Mouse (Mus musculus) midbrain, embryonic 13.5 days (tissue): ENCODE data around the gene Mei1. TPM values are rescaled to one million over a fixed set of nuclear protein-coding genes. Genes with fewer than 3 reads are reported as not detected.

Experiments
- ATAC-seq: fragments of 200-750 bp; cut with Nextera tagmentation; 2 replicates; pipeline ENCODE4 v1.8.0; 2017; ENCODE audit warnings: mild to moderate bottlenecking, moderate TSS enrichment, moderate library complexity
- H3K27ac ChIP-seq: fragments of 300-500 bp; sonication (generic); 2 replicates; pipeline ENCODE4 v1.5.1; 2015; ENCODE audit warnings: inconsistent platforms, mild to moderate bottlenecking, moderate library complexity
- H3K27me3 ChIP-seq: fragments of 300-500 bp; sonication (generic); 2 replicates; pipeline ENCODE4 v1.6.1; 2015; ENCODE audit warnings: mild to moderate bottlenecking, inconsistent platforms
- H3K36me3 ChIP-seq: fragments of 300-500 bp; sonication (generic); 2 replicates; pipeline ENCODE4 v1.6.1; 2015; ENCODE audit warnings: mild to moderate bottlenecking, inconsistent platforms
- H3K4me1 ChIP-seq: fragments of 300-500 bp; sonication (generic); replicated peaks from 2 replicates; pipeline ENCODE4 v1.6.1; 2015; ENCODE audit warnings: inconsistent platforms
- H3K4me2 ChIP-seq: fragments of 300-500 bp; sonication (generic); replicated peaks from 2 replicates; pipeline ENCODE4 v1.6.1; 2015; ENCODE audit warnings: moderate library complexity, mild to moderate bottlenecking, inconsistent platforms
- H3K4me3 ChIP-seq: fragments of 300-500 bp; sonication (generic); replicated peaks from 2 replicates; pipeline ENCODE4 v1.5.1; 2015; ENCODE audit warnings: mild to moderate bottlenecking, inconsistent platforms
- H3K9ac ChIP-seq: fragments of 300-500 bp; sonication (generic); replicated peaks from 2 replicates; pipeline ENCODE4 v1.6.1; 2015; ENCODE audit warnings: mild to moderate bottlenecking, inconsistent platforms
- H3K9me3 ChIP-seq: fragments of 300-500 bp; sonication (generic); 2 replicates; pipeline ENCODE4 v1.6.1; 2016; ENCODE audit warnings: mild to moderate bottlenecking, inconsistent platforms
- WGBS: fragments of 180-500 bp; shearing (Covaris S2); methylation state at CpG from one replicate; pipeline ENCODE4 v1.1.7; 2015; 5-methylcytosine and 5-hydroxymethylcytosine counted together
- polyA plus RNA-seq: library from polyadenylated mRNA; unstranded; fragments of >200 nt; fragmentation: Nextera tagmentation; extraction: Ambion mirVana; gene quantifications from 2 replicates; pipeline ENCODE4 v1.2.1, GENCODE M21; 2015

Gene Mei1
- polyA plus RNA-seq, 1 experiment from 2014 or later, result 0.05 TPM

GRCm38 (mm10) chr15:82167201-82168168 lies 97.7 kb downstream of the Mei1 start:
- Histone ChIP-seq H3K4me2 (no peak overlapping the region), H3K36me3 (peaks cover 29% of the 10 kb centered on the region), H3K9me3 (no peaks in the 10 kb centered on the region), H3K27me3 (no peaks in the 10 kb centered on the region), H3K4me1 (peaks cover 50% of the 10 kb centered on the region), H3K27ac (no peak overlapping the region), H3K9ac (no peak overlapping the region), H3K4me3 (no peak overlapping the region)
- no peak for ATAC-seq
- 55% methylated on average over 23 of the region's 23 CpGs for WGBS

- Histone ChIP-seq H3K27ac (no peak overlapping the region), H3K9ac (no peak overlapping the region), H3K4me3 (no peak overlapping the region), H3K36me3 (peaks cover 50% of the 10 kb centered on the region), H3K4me2 (no peak overlapping the region), H3K4me1 (peaks cover 35% of the 10 kb centered on the region), H3K9me3 (no peaks in the 10 kb centered on the region), H3K27me3 (no peaks in the 10 kb centered on the region)
- ATAC-seq, result no peak
- 85% methylated on average over 5 of the region's 5 CpGs for WGBS
Measured at GRCm38 (mm10) chr15:82169671-82170070, 99.9 kb downstream of the Mei1 start.

DNA sequence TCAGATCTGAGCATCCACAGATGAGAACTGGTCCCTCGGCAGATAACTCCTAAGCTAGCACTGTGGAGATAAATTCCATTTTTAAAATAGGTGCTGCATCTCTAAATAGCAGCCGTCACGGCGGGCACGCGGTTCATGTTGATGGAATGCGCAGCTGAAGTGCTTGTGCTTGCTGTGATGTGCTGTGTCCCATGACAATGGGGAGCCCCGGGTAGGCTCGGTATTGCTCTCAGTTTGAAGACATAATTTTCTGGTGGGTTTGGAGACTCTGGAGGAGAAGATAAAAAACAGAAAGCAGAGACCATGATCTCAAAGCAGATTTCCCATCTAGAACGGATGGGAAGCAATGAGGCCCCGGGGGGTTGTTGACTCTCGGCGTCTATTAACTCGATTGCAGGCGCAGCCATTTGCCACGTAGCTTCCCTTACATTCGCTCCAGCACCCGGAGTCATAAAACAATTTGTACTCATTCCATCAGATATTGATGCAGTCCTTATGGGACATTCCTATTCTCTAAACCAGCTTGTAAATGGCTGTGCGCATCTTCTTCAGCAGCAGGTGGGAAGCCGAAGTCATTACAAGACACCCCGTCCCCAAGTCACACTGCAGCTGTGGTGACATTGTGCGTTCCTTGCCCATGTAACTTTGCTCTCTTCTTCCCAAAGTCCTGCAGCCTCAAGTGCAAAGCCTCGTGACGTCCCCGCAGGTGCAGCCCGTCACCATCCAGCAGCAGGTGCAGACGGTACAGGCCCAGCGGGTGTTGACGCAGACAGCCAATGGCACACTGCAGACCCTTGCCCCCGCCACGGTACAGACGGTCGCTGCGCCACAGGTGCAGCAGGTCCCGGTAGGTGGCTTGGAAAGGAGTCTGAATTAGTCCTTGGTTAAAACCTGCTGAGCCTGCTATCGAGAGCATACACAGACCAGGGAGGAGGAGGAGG lies 100.9 kb downstream of the Mei1 start:
- Histone ChIP-seq H3K9ac (no peak overlapping the region), H3K9me3 (no peaks in the 10 kb centered on the region), H3K4me2 (no peak overlapping the region), H3K4me3 (no peak overlapping the region), H3K27ac (no peak overlapping the region), H3K27me3 (no peaks in the 10 kb centered on the region), H3K36me3 (peaks cover 60% of the 10 kb centered on the region), H3K4me1 (peaks cover 27% of the 10 kb centered on the region)
- WGBS, result 88% methylated on average over 36 of the region's 36 CpGs
- ATAC-seq, result no peak

DNA sequence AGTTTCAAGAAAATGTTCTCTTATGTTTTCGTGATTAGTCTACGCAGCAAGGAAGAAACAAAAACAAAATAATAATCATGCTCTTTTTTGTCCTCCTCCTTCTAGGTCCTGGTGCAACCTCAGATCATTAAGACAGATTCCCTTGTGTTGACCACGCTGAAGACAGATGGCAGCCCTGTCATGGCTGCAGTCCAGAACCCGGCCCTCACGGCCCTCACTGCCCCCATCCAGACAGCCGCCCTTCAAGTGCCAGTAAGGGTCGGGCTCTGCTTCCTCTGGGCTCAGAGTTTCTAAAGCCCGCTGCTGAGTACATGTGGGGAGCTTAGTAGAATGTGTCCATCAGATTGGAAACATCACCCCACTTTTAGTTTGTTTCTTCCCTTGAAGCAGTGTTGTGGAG lies 102.9 kb downstream of the Mei1 start:
- H3K4me3 ChIP-seq, result no peak overlapping the region
- no peak for ATAC-seq
- peaks cover 7% of the 10 kb centered on the region for H3K4me1 ChIP-seq
- no peak overlapping the region for H3K4me2 ChIP-seq
- peaks cover 78% of the 10 kb centered on the region for H3K36me3 ChIP-seq
- H3K9ac ChIP-seq, result no peak overlapping the region
- H3K27ac ChIP-seq, result no peak overlapping the region
- H3K9me3 ChIP-seq, result no peaks in the 10 kb centered on the region
- H3K27me3 ChIP-seq, result no peaks in the 10 kb centered on the region
- WGBS, result 84% methylated on average over 8 of the region's 8 CpGs

- Histone ChIP-seq H3K9me3 (no peaks in the 10 kb centered on the region), H3K36me3 (peaks cover 97% of the 10 kb centered on the region), H3K9ac (no peak overlapping the region), H3K27ac (no peak overlapping the region), H3K4me3 (no peak overlapping the region), H3K27me3 (no peaks in the 10 kb centered on the region), H3K4me2 (no peak overlapping the region), H3K4me1 (no peaks in the 10 kb centered on the region)
- ATAC-seq, result no peak
- WGBS, result 95% methylated on average over 9 of the region's 9 CpGs
Measured at GRCm38 (mm10) chr15:82175091-82175490, 105.3 kb downstream of the Mei1 start.

Other genes starting within 250 kb of the Mei1 start
- gene Tob2, start 211.2 kb upstream of the Mei1 start, polyA plus RNA-seq, result 16.2 and 17.7 TPM in 2 replicates
- gene Phf5a, start 198.1 kb upstream of the Mei1 start, polyA plus RNA-seq, result 136 and 149 TPM in 2 replicates
- 220 and 221 TPM in 2 replicates for gene Aco2, start 197.7 kb upstream of the Mei1 start, polyA plus RNA-seq
- gene Polr3h, start 143.8 kb upstream of the Mei1 start, polyA plus RNA-seq, result 69.7 and 70.1 TPM in 2 replicates
- gene Csdc2, start 133.2 kb upstream of the Mei1 start, polyA plus RNA-seq, result 96.4 and 102 TPM in 2 replicates
- gene Pmm1, start 109.1 kb upstream of the Mei1 start, polyA plus RNA-seq, result 40.5 and 41.2 TPM in 2 replicates
- gene 1700029P11Rik, start 89.5 kb upstream of the Mei1 start, polyA plus RNA-seq, result not detected in 2 replicates
- gene Xrcc6, start 82.2 kb upstream of the Mei1 start, polyA plus RNA-seq, result 42.8 and 46.0 TPM in 2 replicates
- 37.5 and 42.7 TPM in 2 replicates for gene Desi1, start 36.1 kb upstream of the Mei1 start, polyA plus RNA-seq
- 222 and 230 TPM in 2 replicates for gene Snu13, start 22.4 kb upstream of the Mei1 start, polyA plus RNA-seq
- not detected in 2 replicates for gene 4930407I10Rik, start 10.8 kb upstream of the Mei1 start, polyA plus RNA-seq
- 12.0 and 14.0 TPM in 2 replicates for gene Ccdc134, start 57.9 kb downstream of the Mei1 start, polyA plus RNA-seq
- 225 and 230 TPM in 2 replicates for gene Srebf2, start 77.2 kb downstream of the Mei1 start, polyA plus RNA-seq
- gene Shisa8, start 142.8 kb downstream of the Mei1 start, polyA plus RNA-seq, result 0.50 and 0.70 TPM in 2 replicates
- not detected in 2 replicates for gene Tnfrsf13c, start 154.4 kb downstream of the Mei1 start, polyA plus RNA-seq
- gene Cenpm, start 174.8 kb downstream of the Mei1 start, polyA plus RNA-seq, result 28.6 and 30.4 TPM in 2 replicates
- 9.6 and 9.7 TPM in 2 replicates for gene 1500009C09Rik, start 182.4 kb downstream of the Mei1 start, polyA plus RNA-seq
- gene Sept3, start 204.9 kb downstream of the Mei1 start, polyA plus RNA-seq, result 341 and 349 TPM in 2 replicates
- gene Wbp2nl, start 229.0 kb downstream of the Mei1 start, polyA plus RNA-seq, result not detected in 2 replicates